Mouse (Mus musculus) spleen, postnatal 14 days (tissue): ENCODE measurements at regions not wholly inside any gene's neighbourhood (a gene's known extent, or its start where the extent isn't known, plus 50 kb on each side); places are given as distances from the start of the nearest gene placed in this dataset.

Experiments used
- DNase-seq, 2 experiments: peaks; one replicate each; pipeline ENCODE4 v3.0.0; 2021 to 2022; ENCODE audit warnings: low spot score in 2 of 2

- no peak for DNase-seq
These were observed 137.9 kb upstream of the Rbms1 start for GRCm38 (mm10) chr2:61100854-61101253.

GRCm38 (mm10) chr2:61088501-61088900 lies 125.5 kb upstream of the Rbms1 start:
- DNase-seq = no peak

GRCm38 (mm10) chr2:61084835-61085234 lies 121.8 kb upstream of the Rbms1 start:
- DNase-seq = no peak

DNA sequence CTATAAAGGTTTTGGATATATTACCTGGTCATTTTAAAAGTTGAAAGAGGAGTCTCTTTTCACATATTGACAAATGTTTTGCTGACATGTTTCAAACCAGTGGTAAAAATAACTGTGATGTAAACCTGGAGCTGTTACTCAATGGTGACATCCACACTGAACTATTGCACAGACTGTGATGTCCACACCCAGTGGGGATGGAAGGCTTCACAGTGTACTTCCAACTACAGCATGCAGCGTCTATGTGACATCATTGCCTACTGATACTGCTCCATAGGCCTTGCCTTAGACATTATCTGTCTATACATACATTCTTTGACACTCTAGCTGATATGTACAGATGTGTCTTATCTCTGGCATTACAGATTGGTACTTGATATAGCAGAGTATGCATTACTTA lies 120.1 kb upstream of the Rbms1 start:
- no peak for DNase-seq

DNA sequence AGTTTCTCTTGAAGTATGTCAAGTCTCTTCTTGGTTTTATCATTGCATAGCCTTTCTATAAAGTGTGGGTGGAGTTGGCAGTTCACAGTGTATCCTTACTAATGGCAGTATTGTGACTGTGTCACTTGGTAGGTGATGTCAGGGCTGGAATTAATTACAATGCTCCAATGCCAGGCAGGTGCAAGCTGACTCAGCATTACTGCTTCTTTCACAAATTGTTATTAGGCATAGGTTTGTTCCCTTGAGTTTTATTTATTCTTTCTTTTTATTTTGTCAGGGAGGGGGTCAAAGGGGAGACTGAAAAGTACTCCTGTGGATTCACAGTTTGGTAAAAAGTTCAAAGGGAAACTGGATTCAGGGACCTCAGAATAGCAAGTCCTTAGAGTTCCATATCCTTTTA lies 119.6 kb upstream of the Rbms1 start:
- no peak for DNase-seq

DNA sequence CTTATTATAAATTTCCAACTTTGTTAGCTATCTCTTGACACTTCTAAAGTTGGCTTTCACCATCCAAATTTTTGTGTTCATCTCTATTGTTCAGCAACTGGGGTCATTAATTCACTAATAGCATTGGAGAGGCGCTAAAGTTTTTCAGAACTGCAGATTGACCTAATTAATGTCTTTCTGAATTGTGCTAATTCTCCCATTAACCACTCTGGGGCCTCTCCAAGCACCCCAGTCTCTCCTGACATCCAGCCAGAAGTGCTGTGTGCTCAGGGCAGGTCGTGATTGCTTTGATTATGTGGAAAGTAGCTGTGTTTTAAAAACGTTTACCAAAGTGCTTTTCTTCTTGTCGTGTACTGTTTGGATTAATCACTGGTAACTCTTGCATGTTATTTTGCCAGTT lies 117.0 kb upstream of the Rbms1 start:
- DNase-seq = no peak

GRCm38 (mm10) chr2:61071025-61071424 lies 108.0 kb upstream of the Rbms1 start:
- no peak for DNase-seq

DNA sequence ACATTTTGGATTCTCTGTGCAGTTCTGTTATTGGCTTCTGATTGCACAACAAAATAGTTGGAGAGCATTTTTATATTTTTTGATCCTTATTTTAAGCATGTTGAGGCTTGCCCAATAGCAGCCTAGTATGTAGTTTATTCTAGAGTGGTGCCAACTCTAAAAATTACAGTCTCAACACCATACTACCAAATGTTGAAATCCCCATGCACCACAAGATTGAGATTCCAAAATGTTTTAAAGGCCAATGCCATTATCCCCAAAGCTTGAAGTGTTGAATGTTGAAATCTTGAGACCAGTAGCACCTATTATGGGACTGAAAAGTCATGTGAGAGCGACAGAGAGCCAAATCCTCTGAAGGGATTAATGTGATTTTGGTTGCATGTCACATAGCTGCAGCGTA lies 104.9 kb upstream of the Rbms1 start:
- DNase-seq = no peak

GRCm38 (mm10) chr2:61062125-61062524 lies 99.1 kb upstream of the Rbms1 start:
- no peak for DNase-seq

DNA sequence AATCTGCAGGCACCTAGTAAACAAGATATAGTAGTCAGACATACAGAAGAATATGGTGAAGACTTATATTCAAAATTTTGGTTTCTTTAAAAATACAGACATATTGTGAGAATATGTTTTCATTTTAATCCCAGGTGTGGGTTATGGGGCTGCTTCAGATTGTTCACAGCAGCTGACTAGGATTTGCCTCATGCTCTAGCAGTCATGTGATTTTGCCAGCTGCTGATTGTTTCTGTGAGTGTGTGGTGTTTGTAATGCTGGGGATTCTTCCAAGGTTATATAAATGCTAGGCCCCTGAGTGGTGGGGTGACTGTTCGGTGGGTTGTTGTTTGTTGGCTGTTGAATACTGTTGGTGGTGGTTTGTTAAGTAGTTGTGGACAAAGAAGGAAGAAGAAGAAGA lies 97.9 kb upstream of the Rbms1 start:
- DNase-seq = no peak

- no peak for DNase-seq
These were observed 95.7 kb upstream of the Rbms1 start for GRCm38 (mm10) chr2:61058545-61059235.

- no peak for DNase-seq
These were observed 89.3 kb upstream of the Rbms1 start for GRCm38 (mm10) chr2:61052296-61052695.

DNA sequence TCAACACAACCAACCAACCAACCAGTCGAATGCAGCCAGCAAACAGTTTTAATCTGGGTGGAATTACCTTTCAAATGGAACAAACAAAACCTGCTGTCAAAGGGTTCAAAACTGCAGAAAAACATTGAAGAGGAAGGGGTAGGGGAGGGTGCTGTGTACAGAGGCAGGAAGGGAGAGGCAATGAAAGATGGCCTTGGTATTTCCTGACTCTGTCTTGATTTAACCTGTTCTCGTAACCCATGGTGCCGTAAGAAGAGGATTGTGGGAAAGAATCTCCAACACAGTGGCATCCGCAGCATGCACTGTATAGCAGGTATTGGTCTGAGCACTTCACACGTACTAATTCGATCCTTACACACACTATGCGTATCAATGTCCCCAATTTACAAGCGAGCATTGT lies 88.8 kb upstream of the Rbms1 start:
- no peak for DNase-seq

- DNase-seq = no peak
These were observed 83.2 kb upstream of the Rbms1 start for GRCm38 (mm10) chr2:61046111-61046767.

GRCm38 (mm10) chr2:61045467-61045866 lies 82.5 kb upstream of the Rbms1 start:
- no peak for DNase-seq

DNA sequence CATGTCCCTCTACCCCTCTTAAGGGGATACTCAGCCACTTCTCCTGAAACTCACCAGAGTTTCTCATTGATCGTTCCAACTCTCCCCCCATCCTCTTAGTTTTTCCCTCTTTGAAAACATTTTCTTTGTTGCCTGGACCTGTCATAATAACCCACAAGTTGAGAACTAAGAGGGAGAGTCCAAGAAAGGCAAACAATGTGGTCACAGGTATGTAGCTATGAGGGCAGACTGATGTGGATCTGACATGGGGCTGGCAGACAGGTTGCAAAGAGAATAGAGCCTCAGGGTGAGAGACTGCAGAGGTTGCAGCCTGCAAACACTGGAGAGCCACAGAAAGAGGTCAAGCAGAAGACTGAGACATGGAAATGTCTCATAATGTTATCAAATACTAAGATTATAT lies 69.9 kb upstream of the Rbms1 start:
- no peak for DNase-seq

DNA sequence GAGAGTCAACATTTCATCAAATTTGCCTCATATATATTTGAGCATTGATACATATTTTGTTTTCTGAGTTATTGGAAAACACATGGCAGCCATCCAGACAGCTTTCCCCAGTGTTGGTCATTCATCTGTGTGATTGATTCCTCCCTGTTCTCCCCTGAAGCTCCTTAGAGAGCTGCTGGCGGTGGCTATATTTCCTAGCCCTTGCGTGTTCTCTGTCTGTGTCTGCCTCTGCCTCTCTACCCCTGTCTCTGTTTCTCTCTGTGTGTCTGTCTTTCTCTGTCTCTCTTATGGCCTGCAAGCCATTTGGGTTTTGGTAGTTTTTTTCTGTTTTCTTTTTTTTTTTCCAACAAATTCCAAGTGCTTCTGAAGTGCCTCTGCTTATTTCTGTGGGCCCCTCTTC lies 66.7 kb upstream of the Rbms1 start:
- DNase-seq = no peak

DNA sequence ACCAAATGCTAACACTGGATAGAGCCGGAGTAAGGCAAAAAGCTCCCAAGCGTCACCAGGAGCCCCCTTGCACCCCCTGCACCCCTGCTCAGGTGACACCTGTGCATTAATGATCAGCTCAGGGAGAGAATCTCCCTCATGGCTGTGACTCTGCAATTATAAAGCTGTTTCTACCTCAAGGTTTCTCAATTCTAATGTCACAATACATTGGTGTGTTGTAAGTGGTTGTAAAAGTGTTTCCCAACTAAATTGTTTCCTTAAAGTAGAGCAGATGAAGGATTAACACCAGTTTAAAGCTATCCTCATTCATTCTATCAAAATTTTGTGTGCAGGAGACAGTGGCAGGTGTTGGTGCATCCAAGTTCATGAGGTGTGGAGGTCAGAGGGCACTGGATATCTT lies 65.6 kb upstream of the Rbms1 start:
- DNase-seq = no peak

DNA sequence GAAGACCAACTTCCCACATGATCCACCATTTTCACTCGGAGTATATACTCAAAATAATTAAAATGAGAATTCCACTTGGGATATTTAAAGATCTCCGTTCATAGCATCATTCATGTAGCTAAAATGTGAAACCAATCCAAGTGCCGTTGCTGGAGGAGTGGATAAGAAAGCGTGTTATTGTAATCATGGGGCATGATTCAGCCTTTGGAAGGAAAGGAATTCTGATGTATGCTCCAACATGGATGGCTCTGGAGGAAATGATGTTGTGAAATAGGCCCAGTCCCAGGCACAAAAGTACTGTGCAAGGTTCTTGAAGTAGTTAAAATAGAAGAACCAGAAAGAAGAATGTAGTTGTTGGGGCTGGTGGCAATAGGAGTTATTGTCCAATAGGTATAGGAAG lies 64.7 kb upstream of the Rbms1 start:
- DNase-seq = no peak

- no peak for DNase-seq
These were observed 59.4 kb upstream of the Rbms1 start for GRCm38 (mm10) chr2:61022411-61022810.

DNA sequence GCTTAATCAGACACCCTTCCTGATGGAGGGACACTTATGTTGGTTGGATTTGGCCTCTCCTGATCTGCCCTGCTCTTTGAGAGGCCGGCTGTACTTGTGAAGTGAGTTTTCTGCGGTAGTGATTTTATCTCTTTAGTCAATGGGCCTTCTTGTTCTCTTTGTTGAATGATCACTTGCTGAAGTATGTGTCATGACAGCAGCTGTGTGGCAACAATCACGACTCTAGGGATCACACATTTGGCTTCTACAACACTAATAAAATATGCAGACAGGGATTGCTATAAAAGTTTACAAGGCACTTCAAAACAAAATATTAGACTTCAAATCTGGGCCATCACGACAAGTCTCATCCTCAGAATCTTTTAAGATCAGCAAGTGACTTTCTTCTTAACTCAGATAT lies 57.8 kb upstream of the Rbms1 start:
- DNase-seq = no peak

DNA sequence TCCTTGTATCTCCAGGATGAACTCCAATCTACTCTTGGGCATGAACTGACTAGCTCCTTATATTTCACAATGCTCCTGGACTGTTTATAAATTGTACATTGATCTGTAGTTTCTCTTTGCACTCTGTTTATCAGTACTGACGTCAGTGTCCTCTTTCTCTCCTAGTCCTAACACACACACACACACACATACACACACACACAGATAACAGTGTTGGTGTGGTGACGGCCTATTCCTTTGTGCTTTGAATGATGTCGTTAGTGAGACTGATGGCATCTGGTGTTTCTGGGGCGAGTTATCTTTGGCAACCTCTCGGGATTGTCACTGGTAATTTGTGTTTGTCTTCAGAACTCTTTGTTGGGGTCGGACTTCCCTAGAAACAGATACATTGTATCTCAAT lies 50.0 kb upstream of the Rbms1 start:
- DNase-seq = no peak
